Mouse (Mus musculus): Measurements from ENCODE around the gene Ralgps1. TPM values are rescaled to one million over a fixed set of nuclear protein-coding genes. Genes with fewer than 3 reads are reported as not detected.

The Ralgps1 gene
- polyA plus RNA-seq, 1 experiment from 2014 or later: 4.2 TPM

GRCm38 (mm10) chr2:33274719-33275490, 96.4 kb downstream of the Ralgps1 start:
- ATAC-seq (ENCODE audit: low read depth) (no peak), DNase-seq (ENCODE audit: low spot score) (no peak)
- Histone ChIP-seq H3K4me1 (ENCODE audit: control insufficient read depth, insufficient read depth, low read length) (peaks cover 4% of the 10 kb centered on the region; the same call in 1 of the 2 replicates), H3K4me3 (ENCODE audit: low read depth, low read length) (no peak overlapping the region), H3K27me3 (replicated peaks; ENCODE audit: control insufficient read depth, insufficient read depth, low read length) (no peaks in the 10 kb centered on the region), H3K36me3 (ENCODE audit: control insufficient read depth, insufficient read depth, low read length) (no peaks in the 10 kb centered on the region), H3K27ac (replicated peaks; ENCODE audit: low read depth, low read length) (no peak overlapping the region), H3K9ac (ENCODE audit: low read depth, low read length) (no peak overlapping the region), H3K4me2 (ENCODE audit: low read depth, low read length) (no peak overlapping the region), H3K9me3 (ENCODE audit: control insufficient read depth, low read length) (no peaks in the 10 kb centered on the region)
- WGBS: 80% methylated on average over 12 of the region's 12 CpGs

- Histone ChIP-seq H3K27me3 (replicated peaks; ENCODE audit: control insufficient read depth, insufficient read depth, low read length) (no peaks in the 10 kb centered on the region), H3K36me3 (ENCODE audit: control insufficient read depth, insufficient read depth, low read length) (no peaks in the 10 kb centered on the region), H3K9me3 (ENCODE audit: control insufficient read depth, low read length) (no peaks in the 10 kb centered on the region), H3K27ac (replicated peaks; ENCODE audit: low read depth, low read length) (peak overlapping the region; percentile 46; the same call in 1 of the 2 replicates), H3K4me3 (ENCODE audit: low read depth, low read length) (no peak overlapping the region), H3K9ac (ENCODE audit: low read depth, low read length) (no peak overlapping the region), H3K4me2 (ENCODE audit: low read depth, low read length) (no peak overlapping the region), H3K4me1 (ENCODE audit: control insufficient read depth, insufficient read depth, low read length) (peaks cover 4% of the 10 kb centered on the region; the same call in 1 of the 2 replicates)
- DNase-seq (ENCODE audit: low spot score): no peak
- no peak for ATAC-seq (ENCODE audit: low read depth)
- WGBS: 60% methylated on average over 4 of the region's 4 CpGs
Measured at GRCm38 (mm10) chr2:33272665-33273439, 98.4 kb downstream of the Ralgps1 start.

- H3K4me2 ChIP-seq (ENCODE audit: low read depth, low read length): no peak overlapping the region
- WGBS: 82% methylated on average over 1 of the region's 1 CpGs
- no peaks in the 10 kb centered on the region for H3K27me3 ChIP-seq (replicated peaks; ENCODE audit: control insufficient read depth, insufficient read depth, low read length)
- peaks cover 4% of the 10 kb centered on the region; the same call in 1 of the 2 replicates for H3K4me1 ChIP-seq (ENCODE audit: control insufficient read depth, insufficient read depth, low read length)
- no peaks in the 10 kb centered on the region for H3K36me3 ChIP-seq (ENCODE audit: control insufficient read depth, insufficient read depth, low read length)
- H3K9ac ChIP-seq (ENCODE audit: low read depth, low read length): no peak overlapping the region
- DNase-seq (ENCODE audit: low spot score) (no peak), ATAC-seq (ENCODE audit: low read depth) (no peak)
- H3K27ac ChIP-seq (replicated peaks; ENCODE audit: low read depth, low read length): no peak overlapping the region
- no peak overlapping the region for H3K4me3 ChIP-seq (ENCODE audit: low read depth, low read length)
- H3K9me3 ChIP-seq (ENCODE audit: control insufficient read depth, low read length): no peaks in the 10 kb centered on the region
Measured at GRCm38 (mm10) chr2:33271511-33271910, 99.8 kb downstream of the Ralgps1 start.

- Histone ChIP-seq H3K27ac (replicated peaks; ENCODE audit: low read depth, low read length) (no peak overlapping the region), H3K27me3 (replicated peaks; ENCODE audit: control insufficient read depth, insufficient read depth, low read length) (no peaks in the 10 kb centered on the region), H3K4me2 (ENCODE audit: low read depth, low read length) (no peak overlapping the region), H3K36me3 (ENCODE audit: control insufficient read depth, insufficient read depth, low read length) (no peaks in the 10 kb centered on the region), H3K9me3 (ENCODE audit: control insufficient read depth, low read length) (no peaks in the 10 kb centered on the region), H3K9ac (ENCODE audit: low read depth, low read length) (no peak overlapping the region), H3K4me3 (ENCODE audit: low read depth, low read length) (no peak overlapping the region), H3K4me1 (ENCODE audit: control insufficient read depth, insufficient read depth, low read length) (peaks cover 4% of the 10 kb centered on the region; the same call in 1 of the 2 replicates)
- no peak for DNase-seq (ENCODE audit: low spot score)
- WGBS: 86% methylated on average over 2 of the region's 2 CpGs
- ATAC-seq (ENCODE audit: low read depth): no peak
Measured at GRCm38 (mm10) chr2:33270569-33270968, 100.7 kb downstream of the Ralgps1 start.

- ATAC-seq (ENCODE audit: low read depth) (no peak), DNase-seq (ENCODE audit: low spot score) (no peak)
- Histone ChIP-seq H3K9ac (ENCODE audit: low read depth, low read length) (no peak overlapping the region), H3K4me2 (ENCODE audit: low read depth, low read length) (no peak overlapping the region), H3K9me3 (ENCODE audit: control insufficient read depth, low read length) (no peaks in the 10 kb centered on the region), H3K36me3 (ENCODE audit: control insufficient read depth, insufficient read depth, low read length) (no peaks in the 10 kb centered on the region), H3K27me3 (replicated peaks; ENCODE audit: control insufficient read depth, insufficient read depth, low read length) (no peaks in the 10 kb centered on the region), H3K27ac (replicated peaks; ENCODE audit: low read depth, low read length) (no peak overlapping the region), H3K4me1 (ENCODE audit: control insufficient read depth, insufficient read depth, low read length) (peaks cover 4% of the 10 kb centered on the region; the same call in 1 of the 2 replicates), H3K4me3 (ENCODE audit: low read depth, low read length) (no peak overlapping the region)
- 89% methylated on average over 2 of the region's 2 CpGs for WGBS
Measured at GRCm38 (mm10) chr2:33269132-33269493, 102.2 kb downstream of the Ralgps1 start.

- no peak for ATAC-seq (ENCODE audit: low read depth)
- H3K9ac ChIP-seq (ENCODE audit: low read depth, low read length): no peak overlapping the region
- 72% methylated on average over 6 of the region's 6 CpGs for WGBS
Measured at GRCm38 (mm10) chr2:33268384-33269131, 102.7 kb downstream of the Ralgps1 start.

GRCm38 (mm10) chr2:33267075-33267474, 104.2 kb downstream of the Ralgps1 start:
- no peak overlapping the region for H3K4me2 ChIP-seq (ENCODE audit: low read depth, low read length)
- WGBS: 71% methylated on average over 1 of the region's 1 CpGs
- no peaks in the 10 kb centered on the region for H3K4me1 ChIP-seq (ENCODE audit: control insufficient read depth, insufficient read depth, low read length)
- H3K36me3 ChIP-seq (ENCODE audit: control insufficient read depth, insufficient read depth, low read length): no peaks in the 10 kb centered on the region
- no peaks in the 10 kb centered on the region for H3K9me3 ChIP-seq (ENCODE audit: control insufficient read depth, low read length)
- no peak overlapping the region for H3K4me3 ChIP-seq (ENCODE audit: low read depth, low read length)
- no peak overlapping the region for H3K27ac ChIP-seq (replicated peaks; ENCODE audit: low read depth, low read length)
- no peak for DNase-seq (ENCODE audit: low spot score)
- H3K27me3 ChIP-seq (replicated peaks; ENCODE audit: control insufficient read depth, insufficient read depth, low read length): no peaks in the 10 kb centered on the region
- no peak overlapping the region for H3K9ac ChIP-seq (ENCODE audit: low read depth, low read length)
- no peak for ATAC-seq (ENCODE audit: low read depth)

More at GRCm38 (mm10) chr2:33268384-33269131, 102.7 kb downstream of the Ralgps1 start:
- Histone ChIP-seq H3K27ac (replicated peaks; ENCODE audit: low read depth, low read length) (no peak overlapping the region), H3K4me1 (ENCODE audit: control insufficient read depth, insufficient read depth, low read length) (peaks cover 4% of the 10 kb centered on the region; the same call in 1 of the 2 replicates), H3K9me3 (ENCODE audit: control insufficient read depth, low read length) (no peaks in the 10 kb centered on the region), H3K36me3 (ENCODE audit: control insufficient read depth, insufficient read depth, low read length) (no peaks in the 10 kb centered on the region), H3K4me3 (ENCODE audit: low read depth, low read length) (no peak overlapping the region), H3K27me3 (replicated peaks; ENCODE audit: control insufficient read depth, insufficient read depth, low read length) (no peaks in the 10 kb centered on the region), H3K4me2 (ENCODE audit: low read depth, low read length) (no peak overlapping the region)
- DNase-seq (ENCODE audit: low spot score): no peak

GRCm38 (mm10) chr2:33265793-33266192, 105.5 kb downstream of the Ralgps1 start:
- Histone ChIP-seq H3K9me3 (ENCODE audit: control insufficient read depth, low read length) (no peaks in the 10 kb centered on the region), H3K36me3 (ENCODE audit: control insufficient read depth, insufficient read depth, low read length) (no peaks in the 10 kb centered on the region), H3K4me2 (ENCODE audit: low read depth, low read length) (no peak overlapping the region), H3K27ac (replicated peaks; ENCODE audit: low read depth, low read length) (no peak overlapping the region), H3K4me3 (ENCODE audit: low read depth, low read length) (no peak overlapping the region), H3K27me3 (replicated peaks; ENCODE audit: control insufficient read depth, insufficient read depth, low read length) (no peaks in the 10 kb centered on the region), H3K9ac (ENCODE audit: low read depth, low read length) (no peak overlapping the region), H3K4me1 (ENCODE audit: control insufficient read depth, insufficient read depth, low read length) (no peaks in the 10 kb centered on the region)
- DNase-seq (ENCODE audit: low spot score): no peak
- WGBS: 43% methylated on average over 3 of the region's 3 CpGs
- ATAC-seq (ENCODE audit: low read depth): no peak

Data from embryonic facial prominence, embryonic 14.5 days (tissue).